Mouse (Mus musculus) cerebellum, postnatal 14 days (tissue): ENCODE measurements around the gene Stambpl1.
"Not testable (repeated sequence)": the region's sequence is repeated elsewhere in the genome, so short reads cannot be mapped to it uniquely, and the experiment has no call there.

Source experiments
- DNase-seq, 2 experiments: peaks; one replicate each; pipeline ENCODE4 v3.0.0; 2021; ENCODE audit warnings: mixed read lengths in 2 of 2

The Stambpl1 gene

DNA sequence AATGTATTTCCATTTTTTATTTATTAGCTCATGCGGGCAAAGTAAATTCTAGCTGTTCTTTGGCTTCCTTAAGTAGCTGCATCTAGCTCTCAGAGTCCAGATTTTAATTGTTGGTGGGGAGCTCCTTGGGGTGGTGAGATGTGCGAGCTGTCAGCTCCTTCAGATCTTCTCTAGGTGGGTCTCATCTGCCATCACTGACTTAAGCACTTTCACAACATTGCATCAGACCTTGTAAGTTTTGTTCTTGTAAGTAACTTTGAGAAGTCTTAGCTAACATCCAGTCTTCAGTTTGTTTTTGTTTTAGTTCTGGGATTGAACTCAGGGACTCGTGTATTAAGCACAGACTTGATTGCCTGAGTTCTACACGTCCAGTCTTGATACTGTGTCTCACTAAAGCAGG, 6.9 kb downstream of the Stambpl1 start:
- DNase-seq: no peak

GRCm38 (mm10) chr19:34199488-34199887, 7.5 kb downstream of the Stambpl1 start:
- no peak for DNase-seq

DNA sequence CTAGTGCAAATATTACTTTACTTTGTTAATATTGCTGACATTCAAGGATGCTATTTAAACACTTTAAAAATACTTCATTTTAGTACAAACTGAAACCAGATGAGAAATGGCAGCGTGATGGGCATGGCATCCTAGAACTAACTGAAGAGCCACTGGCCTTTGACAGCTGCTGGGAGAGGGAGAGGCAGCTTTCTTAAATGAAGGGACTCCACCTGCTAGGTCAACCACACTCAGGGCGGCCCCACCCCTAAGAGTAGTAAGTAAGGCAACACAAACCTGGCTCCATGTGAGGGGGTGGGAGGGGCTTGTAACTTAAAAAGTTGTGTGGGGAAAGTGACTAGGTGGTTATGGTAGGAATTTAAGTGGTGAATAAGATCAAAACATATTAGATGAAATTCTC, 10.6 kb downstream of the Stambpl1 start:
- no peak for DNase-seq

- not testable (repeated sequence) for DNase-seq
Observed at GRCm38 (mm10) chr19:34206128-34206527, 14.1 kb downstream of the Stambpl1 start.

- no peak for DNase-seq
Observed at GRCm38 (mm10) chr19:34206760-34207440, 14.9 kb downstream of the Stambpl1 start.

DNA sequence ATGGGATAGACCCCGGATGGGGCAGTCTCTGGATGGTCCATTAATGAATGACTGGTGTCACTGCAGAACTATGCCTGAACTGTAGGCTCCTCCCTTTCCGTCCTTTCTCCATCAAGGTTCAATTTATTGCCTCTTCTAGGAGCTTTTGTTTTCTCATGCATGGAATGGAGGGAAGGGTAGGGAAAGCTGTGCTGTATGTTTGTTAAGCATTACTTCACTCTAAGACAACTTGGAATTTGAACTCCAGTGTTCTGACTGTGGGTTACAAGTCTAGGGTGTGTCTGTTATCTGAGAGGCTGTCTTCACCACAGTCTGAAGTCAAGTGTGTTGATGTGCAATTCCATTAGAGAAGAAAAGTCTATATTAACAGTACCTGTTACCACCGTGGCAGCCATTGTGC, 17.0 kb downstream of the Stambpl1 start:
- no peak for DNase-seq

DNA sequence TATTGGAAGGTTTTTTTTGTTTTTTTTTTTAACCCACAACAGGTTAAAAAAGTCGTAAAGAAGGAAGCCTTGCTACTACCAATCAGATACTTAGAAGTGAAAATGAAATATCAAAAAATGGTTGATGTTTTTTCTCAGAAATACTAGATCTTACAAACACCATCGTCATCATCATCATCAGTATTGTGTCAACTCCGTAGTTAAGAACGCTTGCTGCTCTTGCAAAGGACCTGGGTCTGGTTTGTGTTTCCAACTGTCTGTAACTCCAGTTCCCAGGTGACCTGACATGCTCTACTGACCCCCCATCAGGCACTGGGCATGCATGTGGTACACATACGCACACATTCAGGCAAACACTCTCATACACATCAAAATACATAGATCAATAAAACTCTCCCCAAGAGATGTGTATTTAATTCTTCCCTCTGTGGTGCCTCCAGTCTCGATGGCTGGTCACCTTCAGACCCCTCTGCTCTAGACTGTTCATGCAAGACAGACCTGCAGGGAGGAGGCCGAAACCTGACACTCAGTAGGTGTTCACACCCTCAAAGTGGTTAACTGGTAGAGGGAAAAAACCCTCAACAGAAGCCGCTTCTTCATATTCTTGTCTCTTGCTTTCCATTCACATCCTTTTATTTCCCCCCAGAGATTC, 18.0 kb downstream of the Stambpl1 start:
- no peak for DNase-seq

DNA sequence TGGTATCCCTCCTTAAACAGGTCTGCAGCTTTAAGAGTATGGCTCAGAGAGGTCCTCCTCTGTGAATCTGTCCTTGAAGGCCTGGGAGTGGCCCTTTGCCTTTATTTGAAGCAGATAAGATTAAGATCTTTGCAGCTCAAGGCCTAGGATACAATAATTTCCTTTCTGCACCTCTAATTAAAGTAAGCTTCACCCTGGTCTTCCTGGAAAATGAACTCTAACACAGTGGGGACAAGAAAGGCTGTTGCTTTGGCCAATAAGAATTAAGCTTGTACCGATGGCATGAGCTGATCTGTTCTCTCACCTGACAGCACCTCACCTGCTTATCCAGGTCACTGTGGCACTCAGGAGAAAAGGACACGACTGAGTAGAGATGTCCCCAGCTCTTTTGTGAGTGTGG, 18.8 kb downstream of the Stambpl1 start:
- DNase-seq: no peak

GRCm38 (mm10) chr19:34212489-34213250, 20.6 kb downstream of the Stambpl1 start:
- DNase-seq: no peak

DNA sequence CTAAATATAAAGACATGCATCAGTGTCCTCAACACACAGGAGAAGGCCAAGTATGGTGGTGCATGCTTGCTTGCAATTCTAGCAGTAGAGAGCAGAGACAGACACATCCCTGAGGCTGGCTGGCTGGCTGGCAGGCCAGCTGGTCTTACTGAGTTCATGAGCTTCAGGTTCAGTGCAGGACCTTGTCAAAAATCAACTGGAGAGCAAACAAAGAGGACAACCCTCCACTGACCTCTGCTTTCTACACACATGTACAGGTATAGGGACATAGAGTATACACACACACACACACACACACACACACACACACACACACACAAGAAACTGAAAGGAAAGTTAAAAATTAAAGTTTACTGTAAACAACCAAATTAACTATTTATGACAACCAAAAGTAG, 21.2 kb downstream of the Stambpl1 start:
- DNase-seq: no peak

GRCm38 (mm10) chr19:34214136-34214535, 22.1 kb downstream of the Stambpl1 start:
- DNase-seq: no peak

- DNase-seq: no peak
Observed at GRCm38 (mm10) chr19:34216956-34217355, 24.9 kb downstream of the Stambpl1 start.

- DNase-seq: no peak
Observed at GRCm38 (mm10) chr19:34217761-34218160, 25.7 kb downstream of the Stambpl1 start.

GRCm38 (mm10) chr19:34219260-34219968, 27.4 kb downstream of the Stambpl1 start:
- no peak for DNase-seq

GRCm38 (mm10) chr19:34220732-34221380, 28.8 kb downstream of the Stambpl1 start:
- no peak for DNase-seq

DNA sequence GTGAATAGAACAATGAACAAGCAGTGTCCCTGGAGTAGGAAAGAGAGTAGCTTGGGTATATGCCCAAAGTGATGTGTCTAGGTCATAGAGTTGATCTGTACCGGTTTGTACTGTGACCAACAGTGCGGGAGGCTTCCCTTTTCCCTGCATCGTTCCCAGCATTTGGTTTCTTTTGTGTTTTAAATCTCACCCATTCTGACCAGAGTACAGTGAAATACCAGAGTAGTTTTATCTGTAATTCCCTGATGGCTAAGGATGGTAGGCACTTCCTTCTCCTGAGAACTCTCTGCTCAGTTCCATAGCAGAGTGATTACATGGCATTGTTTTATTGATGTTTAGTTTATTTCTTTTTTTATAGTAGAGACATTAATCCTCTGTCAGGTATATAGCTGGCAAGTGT, 30.8 kb downstream of the Stambpl1 start:
- no peak for DNase-seq

GRCm38 (mm10) chr19:34231596-34231995, 39.6 kb downstream of the Stambpl1 start:
- DNase-seq: no peak

- no peak for DNase-seq
Observed at GRCm38 (mm10) chr19:34232326-34232725, 40.3 kb downstream of the Stambpl1 start.

- peak; percentile 32 to 53 for DNase-seq
Observed at GRCm38 (mm10) chr19:34233944-34234343, 41.9 kb downstream of the Stambpl1 start.

- DNase-seq: no peak
Observed at GRCm38 (mm10) chr19:34236049-34236448, 44.0 kb downstream of the Stambpl1 start.

DNA sequence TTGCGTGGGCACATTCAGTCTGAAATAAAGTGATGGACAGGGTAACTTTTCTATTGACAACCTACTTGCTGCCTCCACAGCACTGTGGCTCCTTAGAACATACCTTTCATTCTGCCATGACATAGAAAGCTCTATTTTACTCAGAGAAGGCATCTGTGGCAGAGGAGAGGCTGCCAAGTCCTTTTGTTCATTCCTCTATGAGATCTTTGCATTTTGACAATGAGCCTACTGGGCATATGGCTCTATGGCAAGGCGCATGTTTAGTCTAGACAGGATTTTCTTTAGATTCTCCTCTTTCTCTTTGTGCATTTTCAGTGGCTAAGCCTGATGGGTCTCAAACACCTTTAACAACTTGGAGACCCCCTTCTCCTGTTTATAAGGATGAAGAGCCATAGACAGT, 45.7 kb downstream of the Stambpl1 start:
- DNase-seq: no peak

DNA sequence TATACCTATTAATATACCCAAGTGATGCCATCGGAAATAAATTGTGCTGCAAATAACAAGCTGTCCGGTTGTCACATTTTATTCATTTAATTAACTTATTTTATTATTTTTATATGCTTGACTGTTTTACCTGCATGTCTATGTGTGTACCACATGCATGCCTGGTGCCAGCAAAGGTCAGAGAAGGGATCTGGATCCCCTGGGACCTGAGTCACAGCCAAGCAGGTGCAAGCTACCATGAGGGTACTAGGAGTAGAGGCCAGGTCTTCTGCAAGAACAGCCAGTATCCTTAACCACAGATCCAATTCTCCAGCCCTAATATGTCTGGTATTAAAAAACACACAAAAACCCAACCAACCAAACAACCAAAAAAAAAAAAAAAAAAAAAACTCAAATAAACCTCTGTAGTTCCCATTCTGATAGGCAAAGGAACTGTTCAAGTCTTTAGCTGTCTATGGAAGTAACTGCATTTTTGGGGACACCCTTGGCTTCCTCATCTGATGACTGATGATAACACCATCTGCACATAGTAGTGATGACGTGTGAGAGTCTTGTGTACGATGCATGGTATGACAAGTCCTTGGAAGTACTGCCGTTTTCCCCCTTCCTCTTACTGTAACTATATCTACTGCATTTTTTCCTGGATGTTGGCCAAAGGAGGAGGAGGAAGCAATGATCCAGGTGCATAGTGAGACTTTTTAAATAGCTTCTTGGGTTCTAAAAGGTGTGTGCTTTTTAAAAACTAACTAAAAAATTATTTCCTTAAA, 48.4 kb downstream of the Stambpl1 start:
- DNase-seq: no peak
